Mouse (Mus musculus): Measurements from ENCODE around the gene Slc22a8.

- TF ChIP-seq SMC3 (IDR thresholded peaks at IDR 0.05; ENCODE audit: low read depth, low read length) (no peak), KAT2A (IDR thresholded peaks at IDR 0.05; ENCODE audit: insufficient replicate concordance, low read length) (no peak), MAX (IDR thresholded peaks at IDR 0.05; ENCODE audit: low read length) (no peak), EP300 (IDR thresholded peaks at IDR 0.05; ENCODE audit: low read length) (no peak), CTCF (conservative IDR thresholded peaks at IDR 0.05 in 1 of 2, IDR thresholded peaks at IDR 0.05 in 1 of 2; ENCODE audit: low read depth in 2 of 2, low read length in 2 of 2) (no peak), USF1 (IDR thresholded peaks at IDR 0.05; ENCODE audit: low read depth, low read length) (no peak)
Observed at GRCm38 (mm10) chr19:8590954-8591353, at the start of gene Slc22a8.

All from CH12.LX (cell line).